Mouse (Mus musculus) liver, adult 2 months (tissue): Measurements from ENCODE around the gene Ets1. TPM values are rescaled to one million over a fixed set of nuclear protein-coding genes. Genes with fewer than 3 reads are reported as not detected.

Experiments
- DNase-seq: peaks from one replicate; pipeline ENCODE4 v3.0.0-alpha.2; 2011; ENCODE audit warnings: low read depth, low spot score; ENCODE audit errors: extremely low read depth
- H3K27ac ChIP-seq: fragments of 200-500 bp; replicated peaks from 2 replicates; pipeline ENCODE4 v1.5.1; 2012; ENCODE audit warnings: low read depth, mild to moderate bottlenecking, control low read depth, inconsistent platforms, low read length; ENCODE audit not compliant: insufficient read depth
- H3K27me3 ChIP-seq: fragments of 200-500 bp; 2 replicates; pipeline ENCODE4 v1.6.1; 2012; ENCODE audit warnings: mild to moderate bottlenecking, moderate library complexity, low read length, inconsistent platforms; ENCODE audit not compliant: control insufficient read depth, insufficient read depth
- H3K36me3 ChIP-seq: fragments of 200-500 bp; 2 replicates; pipeline ENCODE4 v1.6.1; 2012; ENCODE audit warnings: low read length, inconsistent platforms; ENCODE audit not compliant: control insufficient read depth, insufficient read depth
- H3K4me1 ChIP-seq: fragments of 200-500 bp; 2 replicates; pipeline ENCODE4 v1.6.1; 2011; ENCODE audit warnings: low read length; ENCODE audit not compliant: control insufficient read depth, insufficient read depth
- H3K4me3 ChIP-seq: fragments of 200-500 bp; 2 replicates; pipeline ENCODE4 v1.5.1; 2011; ENCODE audit warnings: low read depth, mild to moderate bottlenecking, control low read depth, low read length, moderate library complexity; ENCODE audit not compliant: insufficient read depth
- H3K79me2 ChIP-seq: fragments of 200-500 bp; 2 replicates; pipeline ENCODE4 v1.6.1; 2012; ENCODE audit warnings: inconsistent platforms, mild to moderate bottlenecking, low read length, moderate library complexity; ENCODE audit not compliant: control insufficient read depth, insufficient read depth
- H3K9ac ChIP-seq: fragments of 200-500 bp; 2 replicates; pipeline ENCODE4 v1.6.1; 2012; ENCODE audit warnings: low read depth, mild to moderate bottlenecking, control low read depth, inconsistent platforms, low read length
- CTCF ChIP-seq: fragments of 200-500 bp; IDR thresholded peaks from 2 replicates; pipeline ENCODE4 v1.5.1; 2011; ENCODE audit warnings: low read depth, low read length, control low read depth
- POLR2A ChIP-seq: fragments of 200-500 bp; IDR thresholded peaks from 2 replicates; pipeline ENCODE4 v1.6.1; 2011; ENCODE audit warnings: low read length, control low read depth; ENCODE audit not compliant: insufficient read depth; ENCODE audit errors: extremely low read depth
- WGBS: fragments of 180-500 bp; shearing (Covaris S2); methylation state at CpG from one replicate; pipeline ENCODE4 v1.1.7; 2018; 5-methylcytosine and 5-hydroxymethylcytosine counted together
- polyA plus RNA-seq: library from polyadenylated mRNA; depleted of rRNA; stranded (reverse); fragments of >200 nt; gene quantifications from 2 replicates; pipeline ENCODE4 v1.2.3, GENCODE M21; 2012
- total RNA-seq: library from RNA; depleted of rRNA; stranded (reverse); fragments of >200 nt; gene quantifications from 2 replicates; pipeline ENCODE4 v1.2.3, GENCODE M21; 2014

Ets1 gene
- total and polyA plus RNA-seq, 2 experiments: 7.6 to 18.8 TPM

DNA sequence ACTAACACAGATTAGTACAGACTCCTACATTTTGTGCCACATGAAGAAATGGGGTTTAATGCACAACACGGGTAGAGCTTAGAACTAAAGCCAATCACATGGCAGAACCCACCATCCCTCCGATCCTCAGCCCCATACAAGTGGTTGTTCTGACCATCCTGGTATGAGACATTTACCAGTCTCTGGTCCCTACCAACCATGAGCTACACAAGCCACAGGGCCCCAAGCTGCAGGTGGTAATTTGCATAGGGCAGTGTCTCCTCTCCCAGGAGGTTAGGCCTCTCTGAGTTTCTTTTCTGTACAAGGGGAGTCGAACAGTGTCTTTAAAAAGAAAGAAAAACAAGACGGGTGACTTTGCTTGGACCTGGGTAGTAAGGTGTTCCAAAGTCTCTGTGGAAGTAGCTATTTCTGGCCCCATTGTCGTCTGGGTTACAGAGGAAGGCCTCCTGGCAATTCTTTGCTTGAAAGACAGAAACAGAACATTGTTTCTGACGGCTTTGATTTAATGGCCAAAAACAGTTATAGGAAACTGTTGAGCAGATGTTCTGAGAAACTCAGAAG is 23.1 kb upstream of the Ets1 start:
- Histone ChIP-seq H3K27me3 (no peaks in the 10 kb centered on the region), H3K4me1 (no peaks in the 10 kb centered on the region), H3K4me3 (no peak overlapping the region), H3K79me2 (no peaks in the 10 kb centered on the region), H3K9ac (no peak overlapping the region), H3K36me3 (no peaks in the 10 kb centered on the region), H3K27ac (no peak overlapping the region)
- 82% methylated on average over 6 of the region's 6 CpGs for WGBS
- DNase-seq: no peak
- TF ChIP-seq CTCF (no peak), POLR2A (no peak)

DNA sequence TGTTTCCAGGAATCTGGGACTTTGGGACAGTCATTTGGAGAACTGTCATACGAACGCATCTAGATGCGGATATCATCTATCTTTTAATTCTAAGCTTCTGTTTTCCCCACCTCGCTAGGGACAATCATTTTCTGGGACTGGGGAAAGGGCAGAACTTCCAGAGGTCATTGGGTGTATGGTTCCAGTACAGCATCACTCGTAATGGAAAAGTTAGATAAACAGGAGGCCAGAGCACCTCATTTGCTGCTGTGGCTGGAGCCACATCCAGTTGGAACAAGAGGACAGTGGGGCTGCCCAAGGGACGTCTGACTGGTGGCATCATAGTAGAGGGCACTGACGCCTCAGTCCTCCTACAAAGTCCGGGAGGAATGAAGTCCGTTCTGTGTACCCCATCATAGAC is 21.8 kb upstream of the Ets1 start:
- WGBS: 89% methylated on average over 9 of the region's 9 CpGs
- DNase-seq: no peak

DNA sequence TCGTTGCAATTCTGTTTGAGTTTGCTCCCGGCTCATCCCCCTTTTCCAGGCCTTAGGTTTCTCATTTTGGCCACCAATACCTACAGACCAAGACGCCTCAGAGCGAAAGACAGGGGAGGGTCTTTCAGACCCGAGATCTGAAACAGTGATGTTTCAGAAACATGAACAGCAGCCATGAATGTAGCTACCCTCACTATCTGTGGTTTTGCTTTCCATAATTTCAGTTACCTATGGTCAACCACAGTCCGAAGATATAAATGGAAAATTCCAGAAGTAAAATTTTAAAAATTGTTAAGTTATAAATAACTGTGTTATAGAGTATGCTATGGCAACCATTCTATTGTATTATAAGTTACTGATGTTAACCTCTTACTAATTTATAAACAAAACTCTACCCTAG is 20.6 kb upstream of the Ets1 start:
- DNase-seq: no peak
- Histone ChIP-seq H3K9ac (no peak overlapping the region), H3K36me3 (no peaks in the 10 kb centered on the region), H3K79me2 (no peaks in the 10 kb centered on the region), H3K4me1 (no peaks in the 10 kb centered on the region), H3K27me3 (no peaks in the 10 kb centered on the region), H3K4me3 (no peak overlapping the region), H3K27ac (no peak overlapping the region)
- TF ChIP-seq CTCF (no peak), POLR2A (no peak)
- WGBS: 87% methylated on average over 6 of the region's 6 CpGs

More for the DNA sequence above, 21.8 kb upstream of the Ets1 start:
- Histone ChIP-seq H3K27me3 (no peaks in the 10 kb centered on the region), H3K79me2 (no peaks in the 10 kb centered on the region), H3K4me1 (no peaks in the 10 kb centered on the region), H3K27ac (no peak overlapping the region), H3K36me3 (no peaks in the 10 kb centered on the region), H3K9ac (no peak overlapping the region), H3K4me3 (no peak overlapping the region)
- no peak for TF ChIP-seq CTCF
- TF ChIP-seq POLR2A: no peak

DNA sequence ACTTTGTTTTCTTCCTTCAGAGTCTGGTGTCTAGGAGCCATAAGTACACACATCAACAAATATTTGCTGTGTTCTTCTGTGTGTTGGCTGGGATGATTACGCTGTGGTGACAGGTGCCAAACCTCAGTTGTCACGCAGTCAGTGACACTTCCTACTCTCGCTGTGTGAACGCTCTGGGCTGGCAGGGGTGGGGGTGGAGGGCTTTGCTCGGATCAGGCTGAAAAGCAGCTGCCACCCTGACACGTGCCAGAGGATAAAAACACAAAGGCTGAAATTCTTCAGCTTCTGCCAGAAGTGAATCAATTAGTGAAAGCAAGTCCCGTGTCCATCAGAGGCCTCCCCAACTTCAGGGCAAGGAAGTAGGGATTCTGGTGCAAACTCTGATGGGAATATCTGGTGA is 20.0 kb upstream of the Ets1 start:
- Histone ChIP-seq H3K4me3 (no peak overlapping the region), H3K4me1 (no peaks in the 10 kb centered on the region), H3K27me3 (no peaks in the 10 kb centered on the region), H3K27ac (no peak overlapping the region), H3K79me2 (no peaks in the 10 kb centered on the region), H3K36me3 (no peaks in the 10 kb centered on the region), H3K9ac (no peak overlapping the region)
- WGBS: 32% methylated on average over 7 of the region's 7 CpGs
- peak; percentile 10 for DNase-seq
- TF ChIP-seq POLR2A (no peak), CTCF (no peak)

DNA sequence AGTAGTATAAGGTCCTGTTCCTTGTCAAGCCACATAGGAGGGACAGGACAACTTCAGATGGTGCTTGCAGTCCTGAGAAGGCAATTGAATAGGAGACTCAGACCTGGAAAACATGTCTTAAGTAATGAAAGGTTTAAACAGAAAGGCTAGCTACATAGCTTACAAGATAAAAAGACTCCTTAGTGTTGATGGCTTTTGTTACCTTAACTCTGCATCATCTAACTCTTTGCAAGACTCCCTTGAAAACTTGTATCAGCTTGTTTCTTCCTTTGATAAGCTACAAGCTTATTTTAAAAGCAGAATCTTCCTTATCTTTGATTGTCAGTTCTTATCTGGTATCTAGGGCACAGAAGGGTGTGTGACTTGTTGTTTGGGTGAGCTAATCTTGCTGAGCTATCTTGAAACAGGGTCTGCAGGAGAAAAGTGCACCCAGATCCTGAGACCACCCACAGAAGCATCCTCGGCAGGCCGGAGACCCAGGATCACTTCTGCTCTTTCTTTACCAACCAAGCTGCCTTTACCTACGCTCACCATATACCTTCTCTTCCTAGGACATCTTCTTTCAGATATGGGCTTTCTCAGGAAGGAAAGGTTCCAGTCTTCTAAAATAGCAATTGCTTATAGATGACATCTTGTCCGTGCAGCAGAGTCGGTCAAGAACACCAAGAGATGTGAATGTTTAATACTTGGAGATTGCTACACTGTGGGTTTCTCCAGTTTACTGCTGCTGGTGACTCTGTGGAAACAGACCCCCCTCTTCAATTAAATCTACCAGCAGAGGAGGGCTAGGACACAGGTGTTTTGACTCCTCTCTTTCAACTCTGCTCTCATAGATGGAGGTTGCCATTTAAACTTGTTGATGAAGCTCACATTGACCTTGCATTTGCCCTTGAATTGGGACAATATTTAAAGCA is 19.2 kb upstream of the Ets1 start:
- no peak for DNase-seq
- Histone ChIP-seq H3K79me2 (no peaks in the 10 kb centered on the region), H3K27ac (no peak overlapping the region), H3K9ac (no peak overlapping the region), H3K4me3 (no peak overlapping the region), H3K4me1 (no peaks in the 10 kb centered on the region), H3K27me3 (no peaks in the 10 kb centered on the region), H3K36me3 (no peaks in the 10 kb centered on the region)
- TF ChIP-seq POLR2A (no peak), CTCF (no peak)
- WGBS: 71% methylated on average over 5 of the region's 5 CpGs

DNA sequence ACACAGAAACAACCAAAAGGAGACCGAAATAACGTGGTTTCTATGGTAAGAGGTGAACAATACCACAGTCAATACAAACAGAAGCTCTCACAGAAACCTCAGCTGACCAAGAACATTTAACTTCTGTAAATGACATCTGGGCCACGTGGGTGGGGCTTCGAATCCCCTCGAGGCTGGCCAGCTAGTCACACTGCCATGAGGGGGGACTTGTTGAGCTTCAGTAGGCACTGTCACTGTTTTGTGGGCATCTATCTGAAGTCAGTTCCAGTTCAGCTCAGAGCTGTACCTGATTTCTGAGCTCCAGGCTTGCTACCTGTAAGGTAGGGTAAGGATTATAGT is 18.6 kb upstream of the Ets1 start:
- Histone ChIP-seq H3K9ac (no peak overlapping the region), H3K27ac (no peak overlapping the region), H3K36me3 (no peaks in the 10 kb centered on the region), H3K4me1 (no peaks in the 10 kb centered on the region), H3K27me3 (no peaks in the 10 kb centered on the region), H3K79me2 (no peaks in the 10 kb centered on the region), H3K4me3 (no peak overlapping the region)
- 69% methylated on average over 5 of the region's 5 CpGs for WGBS
- DNase-seq: peak; percentile 6
- TF ChIP-seq CTCF (no peak), POLR2A (no peak)
